Mouse (Mus musculus) lung, postnatal 0 days (tissue): ENCODE data around the gene Mrpl49. TPM values are rescaled to one million over a fixed set of nuclear protein-coding genes. Genes with fewer than 3 reads are reported as not detected.

Experiments used
- ATAC-seq: fragments of 200-750 bp; cut with Nextera tagmentation; 2 replicates; pipeline ENCODE4 v1.8.0; 2017; ENCODE audit warnings: moderate library complexity
- DNase-seq: peaks from one replicate; pipeline ENCODE4 v3.0.0-alpha.2; 2016; ENCODE audit warnings: low spot score
- H3K27ac ChIP-seq: fragments of 300-500 bp; sonication (generic); 2 replicates; pipeline ENCODE4 v1.5.1; 2014; ENCODE audit warnings: antibody characterized with exemption, mild to moderate bottlenecking, low read length, mixed read lengths
- H3K27me3 ChIP-seq: fragments of 300-500 bp; sonication (generic); replicated peaks from 2 replicates; pipeline ENCODE4 v1.6.1; 2014; ENCODE audit warnings: low read length, mixed read lengths; ENCODE audit not compliant: insufficient read depth
- H3K36me3 ChIP-seq: fragments of 300-500 bp; sonication (generic); 2 replicates; pipeline ENCODE4 v1.6.1; 2014; ENCODE audit warnings: low read length, mixed read lengths; ENCODE audit not compliant: insufficient read depth
- H3K4me1 ChIP-seq: fragments of 300-500 bp; sonication (generic); 2 replicates; pipeline ENCODE4 v1.6.1; 2014; ENCODE audit warnings: antibody characterized with exemption, low read depth, low read length, mixed read lengths; ENCODE audit not compliant: insufficient read depth
- H3K4me2 ChIP-seq: fragments of 300-500 bp; sonication (generic); replicated peaks from 2 replicates; pipeline ENCODE4 v1.6.1; 2014; ENCODE audit warnings: low read depth, mild to moderate bottlenecking, low read length, moderate library complexity, mixed read lengths
- H3K4me3 ChIP-seq: fragments of 300-500 bp; sonication (generic); 2 replicates; pipeline ENCODE4 v1.5.1; 2014; ENCODE audit warnings: low read depth, low read length
- H3K9ac ChIP-seq: fragments of 300-500 bp; sonication (generic); replicated peaks from 2 replicates; pipeline ENCODE4 v1.6.1; 2014; ENCODE audit warnings: low read depth, mild to moderate bottlenecking
- H3K9me3 ChIP-seq: fragments of 300-500 bp; sonication (generic); 2 replicates; pipeline ENCODE4 v1.6.1; 2016; ENCODE audit warnings: low read length, mixed read lengths
- CTCF ChIP-seq: IDR thresholded peaks from 2 replicates; pipeline ENCODE4 v1.5.1; 2016; ENCODE audit warnings: antibody characterized with exemption, mild to moderate bottlenecking
- EP300 ChIP-seq: IDR thresholded peaks from 2 replicates; pipeline ENCODE4 v1.6.1; 2016; ENCODE audit warnings: antibody characterized with exemption, mild to moderate bottlenecking, control low read depth
- WGBS: fragments of 180-500 bp; shearing (Covaris S2); extraction: QIAGEN DNeasy Blood & Tissue Kit; methylation state at CpG from one replicate; pipeline ENCODE4 v1.1.7; 2014; 5-methylcytosine and 5-hydroxymethylcytosine counted together
- polyA plus RNA-seq: library from polyadenylated mRNA; unstranded; fragments of >200 nt; fragmentation: Nextera tagmentation; extraction: Ambion mirVana; gene quantifications from 2 replicates; pipeline ENCODE4 v1.2.1, GENCODE M21; 2015

Mrpl49 gene
- polyA plus RNA-seq, result 36.7 and 37.6 TPM in 2 replicates

GRCm38 (mm10) chr19:6057313-6058096, at the start of gene Mrpl49, which contains the start of gene Fau:
Mrpl49 (minus strand) TSS chr19:6057785.
Fau (plus strand) TSS chr19:6057844.
- Histone ChIP-seq H3K9me3 (no peaks in the 10 kb centered on the region), H3K4me1 (peaks cover 15% of the 10 kb centered on the region), H3K27ac (peak within 1 kb of the TSS; percentile 71), H3K4me2 (peak within 1 kb of the TSS; percentile 71), H3K27me3 (no peaks in the 10 kb centered on the region), H3K9ac (peak within 1 kb of the TSS; percentile 76), H3K36me3 (peaks cover 23% of the 10 kb centered on the region), H3K4me3 (peak within 1 kb of the TSS; percentile 73)
- TF ChIP-seq EP300 (no peak), CTCF (no peak)
- peak; percentile 98 for DNase-seq
- 1% methylated on average over 55 of the region's 63 CpGs for WGBS
- peak; percentile 90 for ATAC-seq

- H3K9ac ChIP-seq, result no peak within 1 kb of the TSS
- DNase-seq (no peak), ATAC-seq (no peak)
Observed at GRCm38 (mm10) chr19:6105586-6105985, 48.0 kb upstream of the Mrpl49 start, which contains the start of gene Naaladl1. Naaladl1 (plus strand) TSS chr19:6105782.

GRCm38 (mm10) chr19:6104476-6104875, 46.9 kb upstream of the Mrpl49 start:
- H3K27me3 ChIP-seq, result no peaks in the 10 kb centered on the region
- H3K4me3 ChIP-seq, result no peak overlapping the region
- WGBS, result 76% methylated on average over 4 of the region's 4 CpGs
- TF ChIP-seq CTCF (no peak), EP300 (no peak)
- ATAC-seq (no peak), DNase-seq (no peak)
- no peak overlapping the region for H3K27ac ChIP-seq
- no peak overlapping the region for H3K4me2 ChIP-seq
- H3K36me3 ChIP-seq, result no peaks in the 10 kb centered on the region
- H3K9ac ChIP-seq, result no peak overlapping the region
- H3K4me1 ChIP-seq, result no peaks in the 10 kb centered on the region
- no peaks in the 10 kb centered on the region for H3K9me3 ChIP-seq

More at GRCm38 (mm10) chr19:6105586-6105985, 48.0 kb upstream of the Mrpl49 start, which contains the start of gene Naaladl1:
- Histone ChIP-seq H3K27ac (no peak within 1 kb of the TSS), H3K9me3 (no peaks in the 10 kb centered on the region), H3K36me3 (no peaks in the 10 kb centered on the region), H3K4me2 (no peak within 1 kb of the TSS), H3K4me1 (no peaks in the 10 kb centered on the region), H3K27me3 (no peaks in the 10 kb centered on the region), H3K4me3 (no peak within 1 kb of the TSS)
- 78% methylated on average over 7 of the region's 7 CpGs for WGBS
- TF ChIP-seq CTCF (no peak), EP300 (no peak)

- Histone ChIP-seq H3K36me3 (no peaks in the 10 kb centered on the region), H3K4me2 (no peak overlapping the region), H3K4me1 (no peaks in the 10 kb centered on the region), H3K4me3 (no peak overlapping the region), H3K27ac (no peak overlapping the region), H3K9ac (no peak overlapping the region), H3K9me3 (no peaks in the 10 kb centered on the region), H3K27me3 (no peaks in the 10 kb centered on the region)
- no peak for DNase-seq
- TF ChIP-seq EP300, result no peak
- no peak for TF ChIP-seq CTCF
- 78% methylated on average over 6 of the region's 6 CpGs for WGBS
- no peak for ATAC-seq
Observed at GRCm38 (mm10) chr19:6102169-6102853, 44.7 kb upstream of the Mrpl49 start.

GRCm38 (mm10) chr19:6101186-6101585, 43.6 kb upstream of the Mrpl49 start:
- Histone ChIP-seq H3K4me1 (no peaks in the 10 kb centered on the region), H3K4me3 (no peak overlapping the region), H3K9me3 (no peaks in the 10 kb centered on the region), H3K9ac (no peak overlapping the region), H3K27me3 (no peaks in the 10 kb centered on the region), H3K36me3 (no peaks in the 10 kb centered on the region), H3K27ac (no peak overlapping the region), H3K4me2 (no peak overlapping the region)
- DNase-seq (peak; percentile 14), ATAC-seq (no peak)
- WGBS, result 56% methylated on average over 6 of the region's 6 CpGs
- no peak for TF ChIP-seq CTCF
- TF ChIP-seq EP300, result no peak

GRCm38 (mm10) chr19:6097847-6098246, 40.3 kb upstream of the Mrpl49 start:
- Histone ChIP-seq H3K36me3 (no peaks in the 10 kb centered on the region), H3K9ac (no peak overlapping the region), H3K27me3 (no peaks in the 10 kb centered on the region), H3K9me3 (no peaks in the 10 kb centered on the region), H3K4me1 (no peaks in the 10 kb centered on the region), H3K4me2 (no peak overlapping the region), H3K27ac (no peak overlapping the region), H3K4me3 (no peak overlapping the region)
- TF ChIP-seq CTCF (no peak), EP300 (no peak)
- DNase-seq, result no peak
- no peak for ATAC-seq
- WGBS, result 88% methylated on average over 3 of the region's 3 CpGs
